Mouse (Mus musculus) urinary bladder, postnatal 36 days (tissue): ENCODE data around the gene Gm20388.
A peak's percentile ranks its signal among the peaks of the same experiment; 100 is the strongest.
"Not testable (repeated sequence)": the region's sequence is repeated elsewhere in the genome, so short reads cannot be mapped to it uniquely, and the experiment has no call there.

Experiments used
- DNase-seq, 2 experiments: peaks; one replicate each; pipeline ENCODE4 v3.0.0; 2022; ENCODE audit warnings: low spot score in 2 of 2, mixed read lengths in 1 of 2

The Gm20388 gene

DNA sequence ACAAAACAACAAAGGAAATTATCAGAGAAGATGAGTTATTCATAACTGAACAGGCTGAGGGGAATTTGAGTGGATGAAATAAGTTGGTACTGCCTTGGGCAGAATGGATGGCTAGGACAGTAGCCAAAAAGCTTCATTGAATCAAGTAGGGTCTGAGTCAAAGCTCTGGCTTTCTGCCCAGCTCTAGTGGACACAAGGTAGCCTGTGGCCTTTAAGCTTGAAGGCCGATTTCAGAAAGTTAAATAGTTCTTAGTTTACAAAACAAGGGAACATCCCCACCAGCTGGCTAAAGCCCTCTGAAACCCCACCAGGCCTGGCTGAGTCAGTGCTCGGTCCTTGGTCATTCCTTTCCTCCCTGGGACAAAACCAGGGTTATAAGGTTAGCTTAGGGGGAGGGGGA, 3606.0 kb downstream of the Gm20388 start:
- no peak for DNase-seq

DNA sequence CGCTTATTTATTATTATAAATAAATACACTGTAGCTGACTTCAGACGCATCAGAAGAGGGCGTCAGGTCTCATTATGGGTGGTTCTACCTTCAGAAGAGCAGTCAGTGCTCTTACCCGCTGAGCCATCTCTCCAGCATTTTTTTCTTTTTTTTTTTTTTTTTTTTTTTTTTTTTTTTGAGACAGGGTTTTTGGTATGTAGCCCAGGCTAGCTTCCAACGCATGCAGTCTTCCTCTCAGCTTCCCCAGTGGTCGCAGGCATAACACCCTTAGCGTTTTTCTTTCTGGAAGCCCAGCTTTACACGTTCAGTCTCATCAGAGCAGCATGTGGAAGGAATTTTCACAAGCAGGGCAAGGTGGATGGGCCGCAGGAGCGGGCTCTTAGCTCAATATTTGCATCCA, 3607.5 kb downstream of the Gm20388 start:
- no peak for DNase-seq

DNA sequence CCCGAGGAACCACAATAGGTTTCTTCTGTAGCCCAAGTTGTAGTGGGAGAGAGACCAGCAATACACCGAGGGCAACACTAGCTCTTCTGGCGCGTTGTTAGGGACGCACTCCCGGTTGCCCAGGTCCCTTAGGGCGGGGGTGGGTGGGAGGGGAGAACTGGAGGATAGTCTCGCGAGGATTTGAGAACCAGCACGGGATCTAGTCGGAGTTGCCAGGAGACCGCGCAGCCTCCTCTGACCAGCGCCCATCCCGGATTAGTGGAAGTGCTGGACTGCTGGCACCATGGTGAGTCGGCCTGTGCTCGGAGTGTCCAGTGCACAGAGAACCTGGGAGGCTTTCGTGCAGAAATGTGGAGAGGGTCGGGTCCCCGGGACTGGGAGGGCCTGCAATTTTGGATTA, 3608.0 kb downstream of the Gm20388 start, which contains the start of gene Gas8:
TSS of gene Gas8 (plus strand) at position 168 of the 400 bp plus-strand sequence.
- DNase-seq = peak; percentile 73 to 89

DNA sequence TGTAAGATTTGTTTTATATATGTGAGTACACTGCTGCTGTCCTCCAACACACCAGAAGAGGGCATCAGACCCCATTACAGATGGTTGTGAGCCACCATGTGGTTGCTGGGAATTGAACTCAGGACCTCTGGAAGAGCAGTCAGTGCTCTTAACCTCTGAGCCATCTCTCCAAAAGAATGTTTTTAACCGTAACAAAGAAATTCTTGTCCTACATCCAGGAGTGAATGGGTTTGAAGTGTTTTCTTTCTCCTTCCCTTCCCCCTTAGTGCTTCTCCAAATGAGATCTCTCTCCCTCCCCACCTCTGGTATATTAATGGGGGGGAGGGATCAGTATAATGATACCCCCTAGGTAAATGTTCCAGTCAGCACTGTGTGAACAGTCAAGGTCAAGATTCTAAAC, 3609.4 kb downstream of the Gm20388 start:
- DNase-seq = not testable (repeated sequence)

DNA sequence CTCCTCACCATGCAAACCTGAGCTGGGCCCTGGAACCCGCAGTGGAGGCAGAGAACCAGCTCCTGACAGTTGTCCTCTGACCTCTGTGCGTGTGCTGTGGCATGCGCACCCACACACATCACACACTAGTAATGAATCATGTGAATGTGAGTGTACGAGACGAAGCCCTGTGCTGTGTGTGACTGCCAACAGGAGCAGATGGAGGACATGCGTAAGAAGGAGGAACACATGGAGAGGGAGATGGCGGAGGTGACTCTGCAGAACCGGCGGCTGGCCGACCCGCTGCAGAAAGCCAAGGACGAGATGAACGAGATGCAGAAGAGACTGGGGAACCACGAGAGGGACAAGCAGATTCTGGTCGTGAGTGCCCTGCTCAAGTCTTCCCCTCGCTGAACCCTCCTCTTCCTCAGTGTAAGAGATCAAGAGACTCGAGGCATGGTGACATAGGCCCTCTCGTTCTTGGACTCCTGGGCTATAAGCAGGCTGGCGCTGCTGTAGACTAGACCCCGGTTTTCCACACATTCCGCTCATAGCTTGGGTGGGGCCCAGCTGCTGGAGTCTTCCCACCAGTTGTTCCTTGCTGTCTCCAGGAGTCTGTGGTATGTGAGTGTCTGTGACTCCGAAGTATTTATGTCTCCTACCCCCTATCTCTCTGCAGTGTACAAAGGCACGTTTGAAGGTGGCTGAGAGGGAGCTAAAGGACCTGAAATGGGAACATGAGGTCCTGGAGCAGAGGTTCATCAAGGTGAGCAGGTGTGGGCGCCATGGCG, 3617.3 kb downstream of the Gm20388 start:
- DNase-seq = no peak

DNA sequence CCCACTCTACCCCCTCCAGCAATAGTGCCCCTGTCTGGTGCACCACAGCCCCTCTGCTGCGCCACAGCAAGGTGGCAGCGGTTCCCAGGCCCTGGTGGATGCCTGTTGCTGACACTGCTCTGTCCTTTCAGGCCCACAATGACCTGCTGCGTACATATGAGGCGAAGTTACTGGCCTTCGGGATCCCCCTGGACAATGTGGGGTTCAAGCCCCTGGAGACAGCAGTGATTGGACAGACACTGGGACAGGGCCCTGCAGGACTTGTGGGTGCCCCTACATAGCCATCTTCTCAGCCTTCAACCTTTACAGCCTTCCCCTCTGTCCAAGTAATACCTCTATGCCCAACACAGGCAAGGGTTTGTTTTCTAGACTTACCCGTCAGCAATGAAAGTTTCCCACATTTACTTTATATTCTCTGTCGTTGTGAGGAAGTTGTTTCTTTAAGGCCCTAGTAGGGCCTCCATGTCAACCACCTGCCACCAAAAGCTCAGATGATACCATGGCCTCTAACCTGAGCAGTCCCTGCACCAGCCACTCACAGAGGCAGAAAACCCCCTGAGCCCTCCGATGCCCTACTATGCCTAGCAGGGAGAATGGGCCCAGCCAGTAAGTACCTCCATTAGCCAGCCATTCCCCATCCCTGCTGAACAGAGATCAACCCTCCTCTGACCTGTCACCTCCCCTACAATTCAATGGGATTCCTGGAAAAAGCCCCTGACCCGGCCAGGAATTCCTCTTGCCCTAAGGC, 3625.8 kb downstream of the Gm20388 start:
- DNase-seq = no peak

DNA sequence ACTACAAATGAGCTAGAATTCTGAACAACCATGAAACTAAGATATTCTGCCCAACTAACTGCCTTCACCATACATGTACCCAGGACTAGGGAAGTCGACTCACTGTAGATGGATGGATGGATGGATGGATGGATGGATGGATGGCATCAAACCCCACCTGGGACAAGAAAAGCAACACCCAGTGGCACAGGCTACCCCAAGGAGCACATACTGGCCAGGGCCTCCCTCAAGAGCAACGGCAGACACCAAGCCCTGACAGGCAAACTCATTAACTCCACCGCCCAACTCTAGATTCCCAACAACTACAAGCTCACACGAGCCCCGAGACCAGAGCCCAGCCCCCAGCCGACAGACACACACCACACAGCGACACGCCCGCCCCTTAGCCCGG, 3626.3 kb downstream of the Gm20388 start:
- no peak for DNase-seq

DNA sequence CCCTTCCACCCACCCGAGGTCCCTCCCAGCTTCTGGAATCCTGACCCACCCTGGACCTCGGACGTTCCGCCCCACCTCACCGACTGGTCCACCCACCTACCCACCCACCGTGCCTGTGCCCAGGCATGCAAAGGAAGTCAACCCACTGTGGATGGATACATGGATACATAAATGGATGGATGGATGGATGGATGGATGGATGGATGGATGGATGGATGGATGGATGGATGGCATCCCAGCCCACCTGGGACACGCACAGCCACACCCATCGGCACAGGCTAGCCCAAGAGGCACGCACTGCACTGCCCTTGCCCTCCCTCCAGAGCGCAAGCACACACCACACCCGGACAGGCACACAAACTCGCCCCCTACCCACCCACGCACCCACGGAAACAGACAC, 3627.0 kb downstream of the Gm20388 start:
- peak; percentile 17 to 26 for DNase-seq

DNA sequence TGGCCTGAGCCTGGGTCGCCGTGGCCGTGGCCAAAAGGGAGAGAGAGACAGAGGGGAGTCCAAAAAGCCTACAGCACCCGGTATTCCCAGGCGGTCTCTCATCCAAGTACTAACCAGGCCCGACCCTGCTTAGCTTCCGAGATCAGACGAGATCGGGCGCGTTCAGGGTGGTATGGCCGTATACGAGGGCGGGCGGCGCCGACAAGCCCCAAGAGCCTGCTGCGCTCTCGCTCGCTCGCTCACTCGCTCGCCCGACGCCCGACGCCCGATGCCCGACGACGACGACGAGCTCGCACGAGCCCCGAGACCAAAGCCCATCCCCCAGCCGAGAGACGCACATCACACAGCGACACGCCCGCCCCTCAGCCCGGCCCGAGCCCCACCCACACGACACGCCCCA, 3653.6 kb downstream of the Gm20388 start:
- DNase-seq = not testable (repeated sequence)

DNA sequence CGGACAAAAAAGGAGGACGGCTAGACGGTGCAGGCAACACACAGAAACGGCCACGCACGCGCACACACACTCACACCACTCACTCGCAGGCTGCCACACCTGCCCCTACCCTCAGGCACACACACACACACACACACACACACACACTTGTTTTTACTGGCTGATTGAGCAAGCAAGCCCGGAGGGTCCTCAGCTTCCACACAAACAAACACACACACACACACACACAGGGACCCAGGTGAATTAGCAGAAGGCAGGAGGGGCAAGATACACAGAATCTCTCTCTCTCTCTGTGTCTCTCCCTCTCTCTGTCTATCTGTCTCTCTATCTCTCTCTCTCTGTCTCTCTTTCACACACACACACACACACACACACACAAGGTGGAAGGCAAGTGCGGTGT, 3664.7 kb downstream of the Gm20388 start:
- peak in 1 of 2 experiments; percentile 1 for DNase-seq

DNA sequence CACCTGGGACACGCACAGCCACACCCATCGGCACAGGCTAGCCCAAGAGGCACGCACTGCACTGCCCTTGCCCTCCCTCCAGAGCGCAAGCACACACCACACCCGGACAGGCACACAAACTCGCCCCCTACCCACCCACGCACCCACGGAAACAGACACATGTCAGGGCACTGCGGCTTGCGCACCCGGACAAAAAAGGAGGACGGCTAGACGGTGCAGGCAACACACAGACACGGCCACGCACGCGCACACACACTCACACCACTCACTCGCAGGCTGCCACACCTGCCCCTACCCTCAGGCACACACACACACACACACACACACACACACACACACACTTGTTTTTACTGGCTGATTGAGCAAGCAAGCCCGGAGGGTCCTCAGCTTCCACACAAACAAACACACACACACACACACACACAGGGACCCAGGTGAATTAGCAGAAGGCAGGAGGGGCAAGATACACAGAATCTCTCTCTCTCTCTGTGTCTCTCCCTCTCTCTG, 3690.1 kb downstream of the Gm20388 start:
- peak in 1 of 2 experiments; percentile 1 for DNase-seq

DNA sequence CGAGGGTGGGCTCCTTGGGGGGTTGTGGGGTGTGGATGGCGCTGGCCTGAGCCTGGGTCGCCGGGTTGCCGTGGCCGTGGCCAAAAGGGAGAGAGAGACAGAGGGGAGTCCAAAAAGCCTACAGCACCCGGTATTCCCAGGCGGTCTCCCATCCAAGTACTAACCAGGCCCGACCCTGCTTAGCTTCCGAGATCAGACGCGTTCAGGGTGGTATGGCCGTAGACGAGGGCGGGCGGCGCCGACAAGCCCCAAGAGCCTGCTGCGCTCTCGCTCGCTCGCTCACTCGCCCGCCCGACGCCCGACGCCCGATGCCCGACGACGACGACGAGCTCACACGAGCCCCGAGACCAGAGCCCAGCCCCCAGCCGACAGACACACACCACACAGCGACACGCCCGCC, 3690.8 kb downstream of the Gm20388 start:
- DNase-seq = not testable (repeated sequence)

DNA sequence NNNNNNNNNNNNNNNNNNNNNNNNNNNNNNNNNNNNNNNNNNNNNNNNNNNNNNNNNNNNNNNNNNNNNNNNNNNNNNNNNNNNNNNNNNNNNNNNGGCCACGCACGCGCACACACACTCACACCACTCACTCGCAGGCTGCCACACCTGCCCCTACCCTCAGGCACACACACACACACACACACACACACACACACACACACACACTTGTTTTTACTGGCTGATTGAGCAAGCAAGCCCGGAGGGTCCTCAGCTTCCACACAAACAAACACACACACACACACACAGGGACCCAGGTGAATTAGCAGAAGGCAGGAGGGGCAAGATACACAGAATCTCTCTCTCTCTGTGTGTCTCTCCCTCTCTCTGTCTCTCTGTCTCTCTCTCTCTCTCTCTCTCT, 3702.0 kb downstream of the Gm20388 start:
- DNase-seq = not testable (repeated sequence)

DNA sequence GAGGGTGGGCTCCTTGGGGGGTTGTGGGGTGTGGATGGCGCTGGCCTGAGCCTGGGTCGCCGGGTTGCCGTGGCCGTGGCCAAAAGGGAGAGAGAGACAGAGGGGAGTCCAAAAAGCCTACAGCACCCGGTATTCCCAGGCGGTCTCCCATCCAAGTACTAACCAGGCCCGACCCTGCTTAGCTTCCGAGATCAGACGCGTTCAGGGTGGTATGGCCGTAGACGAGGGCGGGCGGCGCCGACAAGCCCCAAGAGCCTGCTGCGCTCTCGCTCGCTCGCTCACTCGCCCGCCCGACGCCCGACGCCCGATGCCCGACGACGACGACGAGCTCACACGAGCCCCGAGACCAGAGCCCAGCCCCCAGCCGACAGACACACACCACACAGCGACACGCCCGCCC, 3712.9 kb downstream of the Gm20388 start:
- DNase-seq = not testable (repeated sequence)

DNA sequence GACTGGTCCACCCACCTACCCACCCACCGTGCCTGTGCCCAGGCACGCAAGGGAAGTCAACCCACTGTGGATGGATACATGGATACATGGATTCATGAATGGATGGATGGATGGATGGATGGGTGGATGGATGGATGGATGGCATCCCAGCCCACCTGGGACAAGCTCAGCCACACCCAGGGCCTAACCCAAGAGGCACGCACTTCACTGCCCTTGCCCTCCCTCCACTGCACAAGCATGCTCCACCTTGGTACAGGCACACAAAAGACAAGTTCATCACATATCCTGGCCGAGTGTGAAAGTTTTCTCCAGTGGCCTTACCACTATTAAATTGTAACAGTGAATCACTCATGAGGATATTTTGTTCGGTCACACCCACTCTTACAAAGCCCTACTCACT, 3713.6 kb downstream of the Gm20388 start:
- DNase-seq = no peak

DNA sequence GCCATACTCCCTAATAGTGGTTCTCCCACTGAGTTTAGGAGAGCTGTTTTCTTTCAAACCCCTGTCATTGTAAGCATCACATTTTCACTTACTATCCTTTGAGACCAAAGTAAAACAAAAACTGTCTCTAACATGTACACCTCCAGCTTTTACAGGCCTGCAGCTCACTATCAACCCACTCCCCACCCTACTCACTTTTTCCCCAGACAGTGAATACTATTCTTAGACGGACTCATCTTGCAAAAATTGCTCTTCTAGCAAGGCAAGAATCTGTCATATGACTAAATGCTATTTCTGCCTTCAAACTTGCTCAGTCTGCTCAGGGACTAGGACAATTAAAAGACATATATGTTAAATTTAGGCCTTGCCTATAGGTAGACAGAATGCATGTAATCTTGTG, 3714.1 kb downstream of the Gm20388 start:
- no peak for DNase-seq

DNA sequence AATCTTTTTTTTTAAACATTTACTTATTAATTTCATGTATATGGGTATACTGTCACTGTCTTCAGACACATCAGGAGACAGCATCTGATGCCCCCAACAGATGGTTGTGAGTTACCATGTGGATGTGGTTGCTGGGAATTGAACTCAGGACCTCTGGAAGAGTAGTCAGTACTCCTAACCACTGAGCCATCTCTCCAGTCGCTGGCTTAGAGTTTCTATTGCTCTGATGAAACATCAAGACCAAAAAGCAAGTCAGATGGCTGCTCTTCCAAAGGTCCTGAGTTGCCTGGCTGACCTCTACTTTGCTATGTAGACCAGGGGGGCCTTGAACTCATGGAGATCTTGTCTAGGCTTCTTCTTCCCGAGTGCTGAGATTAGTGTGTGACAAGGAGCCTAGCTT, 3715.1 kb downstream of the Gm20388 start:
- DNase-seq = no peak

DNA sequence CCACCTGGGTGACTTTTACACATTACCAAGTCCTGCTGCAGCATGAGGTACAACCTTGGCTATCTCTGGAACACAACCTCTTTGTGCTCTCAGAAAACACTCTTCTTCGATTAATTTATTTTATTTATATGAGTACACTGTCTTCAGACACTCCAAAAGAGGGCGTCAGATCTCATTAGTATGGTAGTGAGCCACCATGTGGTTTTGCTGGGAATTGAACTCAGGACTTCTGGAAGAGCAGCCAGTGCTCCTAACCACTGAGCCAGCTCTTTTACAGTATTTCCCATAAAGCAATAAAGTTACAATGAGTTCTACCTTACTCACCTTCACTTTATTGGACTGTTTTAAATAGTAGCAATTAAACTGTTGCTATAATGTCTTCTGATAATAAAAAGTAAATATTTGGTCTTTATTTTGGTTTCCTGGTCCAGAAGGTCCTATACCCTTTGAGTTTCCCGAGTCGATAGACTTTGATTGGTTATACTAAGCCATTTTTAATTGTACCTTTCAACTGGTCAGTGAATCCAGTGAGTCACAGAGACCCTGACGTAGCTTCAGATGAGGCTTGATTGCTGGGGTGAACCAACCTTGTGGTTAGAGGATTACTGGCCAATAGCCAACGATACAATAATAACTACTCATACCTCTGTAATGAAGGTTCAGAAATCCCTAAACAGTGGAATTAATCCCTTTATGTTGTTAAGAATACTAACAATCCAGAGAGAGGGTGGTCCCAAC, 3716.9 kb downstream of the Gm20388 start:
- no peak for DNase-seq

DNA sequence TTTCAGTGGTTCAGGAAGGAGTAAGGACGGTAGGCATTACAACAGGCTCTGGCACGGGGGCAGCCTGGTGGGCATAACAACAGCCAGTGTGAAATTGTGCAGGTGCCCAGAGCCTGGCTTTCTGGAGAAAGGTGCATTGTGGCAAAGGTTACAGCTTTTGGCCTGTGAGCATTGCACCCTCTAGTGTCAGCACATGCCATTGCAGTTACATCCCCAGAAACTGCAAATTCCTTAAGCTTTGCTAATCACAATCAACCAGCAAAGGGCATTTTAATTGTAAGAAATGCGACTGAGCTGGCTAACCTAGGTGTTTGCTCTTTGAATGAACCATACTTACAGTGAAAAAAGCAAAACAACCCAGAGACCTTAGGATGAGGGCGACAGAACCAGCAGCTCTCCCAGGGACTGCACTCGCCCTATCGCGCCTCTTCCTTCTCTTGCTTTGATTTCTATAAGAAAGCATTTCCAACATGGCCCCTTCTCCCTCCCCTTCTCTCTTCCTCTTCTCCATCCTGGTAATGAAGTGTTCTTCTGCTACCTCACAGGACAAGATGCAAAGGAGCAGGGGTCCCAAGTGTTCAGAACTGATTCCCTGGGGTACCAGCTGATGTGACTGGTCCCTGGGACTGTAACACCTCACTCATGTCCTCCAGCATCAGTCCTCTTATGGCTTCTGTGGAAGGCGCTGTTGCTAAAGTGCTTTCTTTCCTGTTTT, 3717.8 kb downstream of the Gm20388 start:
- DNase-seq = peak; percentile 48 to 49

DNA sequence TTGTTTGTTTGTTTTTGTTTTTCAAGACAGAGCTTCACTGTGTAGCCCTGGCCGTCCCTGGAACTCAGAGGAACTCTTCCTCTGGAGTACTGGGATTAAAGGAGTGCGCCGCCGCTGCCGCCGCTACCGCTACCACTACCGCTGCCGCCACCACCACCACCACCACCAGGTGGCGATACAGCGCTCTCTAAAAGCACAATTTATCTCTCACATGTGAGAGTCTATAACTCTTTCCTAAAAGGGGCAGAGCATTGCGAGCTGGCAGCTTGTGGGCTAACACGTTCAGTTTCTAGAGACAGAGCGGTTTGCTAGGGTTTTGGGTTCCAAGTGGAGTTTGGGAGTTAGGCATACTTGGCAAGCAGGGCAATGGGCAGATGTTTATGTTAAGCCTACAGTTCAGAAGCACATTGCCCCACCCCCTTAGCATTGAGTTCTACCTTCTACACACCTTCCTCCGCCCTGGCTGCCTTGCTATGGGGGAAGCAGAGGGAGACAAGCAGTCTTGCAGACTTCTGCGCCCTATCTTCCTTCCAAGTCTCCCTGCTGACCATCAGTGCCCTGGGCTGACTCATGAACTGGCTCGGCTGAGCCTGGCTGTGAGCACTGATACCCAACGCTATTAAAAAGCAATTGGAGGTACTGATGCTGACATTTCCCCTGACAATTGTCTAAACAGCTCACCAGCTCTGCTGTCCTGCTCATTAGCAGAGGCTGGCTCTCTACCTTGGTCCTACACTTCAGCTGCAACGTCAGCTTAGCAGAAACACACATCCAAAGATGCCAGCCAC, 3718.5 kb downstream of the Gm20388 start:
- DNase-seq = peak; percentile 60 to 69

DNA sequence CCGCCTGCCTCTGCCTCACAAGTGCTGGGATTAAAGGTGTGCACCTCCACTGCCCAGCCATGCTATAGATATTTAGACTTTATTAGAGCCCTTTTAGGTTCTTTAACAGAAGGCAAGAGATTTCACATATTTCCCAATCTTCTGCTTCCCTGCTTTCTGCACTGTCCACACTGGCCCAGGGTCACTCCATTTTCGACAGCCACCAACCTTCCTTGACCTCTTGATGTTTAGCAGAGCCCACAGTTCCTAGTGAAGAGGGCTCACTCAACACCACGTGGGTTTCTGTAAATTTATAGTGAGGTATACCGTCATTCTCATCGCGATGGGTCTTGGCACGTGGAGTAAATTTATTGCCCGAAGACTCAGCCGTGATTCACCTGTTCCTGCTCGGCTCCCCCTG, 3719.4 kb downstream of the Gm20388 start:
- no peak for DNase-seq
